Mouse (Mus musculus) stomach, embryonic 14.5 days (tissue): ENCODE results near the gene Gm20828. TPM values are rescaled to one million over a fixed set of nuclear protein-coding genes. Genes with fewer than 3 reads are reported as not detected.
"Not testable (repeated sequence)": the region's sequence is repeated elsewhere in the genome, so short reads cannot be mapped to it uniquely, and the experiment has no call there.

Source experiments
- ATAC-seq: fragments of 200-750 bp; cut with Nextera tagmentation; 2 replicates; pipeline ENCODE4 v1.8.0; 2017; ENCODE audit warnings: low read depth, moderate TSS enrichment; ENCODE audit not compliant: insufficient number of reproducible peaks, insufficient read depth, low FRiP score
- H3K27ac ChIP-seq: fragments of 300-500 bp; sonication (generic); 2 replicates; pipeline ENCODE4 v1.5.1; 2014; ENCODE audit warnings: mild to moderate bottlenecking, low read length, moderate library complexity, mixed read lengths
- H3K27me3 ChIP-seq: fragments of 300-500 bp; sonication (generic); 2 replicates; pipeline ENCODE4 v1.6.1; 2014; ENCODE audit warnings: low read length, control low read depth, mixed read lengths; ENCODE audit not compliant: control insufficient read depth, insufficient read depth
- H3K36me3 ChIP-seq: fragments of 300-500 bp; sonication (generic); 2 replicates; pipeline ENCODE4 v1.6.1; 2014; ENCODE audit warnings: mild to moderate bottlenecking, control low read depth, low read length, moderate library complexity, mixed read lengths; ENCODE audit not compliant: control insufficient read depth, insufficient read depth
- H3K4me1 ChIP-seq: fragments of 300-500 bp; sonication (generic); 2 replicates; pipeline ENCODE4 v1.6.1; 2014; ENCODE audit warnings: low read length, control low read depth, mixed read lengths; ENCODE audit not compliant: control insufficient read depth, insufficient read depth
- H3K4me2 ChIP-seq: fragments of 300-500 bp; sonication (generic); replicated peaks from 2 replicates; pipeline ENCODE4 v1.6.1; 2014; ENCODE audit warnings: low read depth, low read length, control low read depth
- H3K4me3 ChIP-seq: fragments of 300-500 bp; sonication (generic); 2 replicates; pipeline ENCODE4 v1.5.1; 2014; ENCODE audit warnings: low read depth, low read length, control low read depth
- H3K9ac ChIP-seq: fragments of 300-500 bp; sonication (generic); replicated peaks from 2 replicates; pipeline ENCODE4 v1.6.1; 2014; ENCODE audit warnings: low read depth, mild to moderate bottlenecking, control low read depth, low read length, moderate library complexity, mixed read lengths
- H3K9me3 ChIP-seq: fragments of 300-500 bp; sonication (generic); 2 replicates; pipeline ENCODE4 v1.6.1; 2016; ENCODE audit warnings: low read depth, low read length, control low read depth; ENCODE audit not compliant: control insufficient read depth
- WGBS: fragments of 180-500 bp; shearing (Covaris S2); extraction: QIAGEN DNeasy Blood & Tissue Kit; methylation state at CpG from one replicate; pipeline ENCODE4 v1.1.7; 2014; 5-methylcytosine and 5-hydroxymethylcytosine counted together
- polyA plus RNA-seq: library from polyadenylated mRNA; unstranded; fragments of >200 nt; fragmentation: Nextera tagmentation; extraction: Ambion mirVana; gene quantifications from 2 replicates; pipeline ENCODE4 v1.2.1, GENCODE M21; 2014

The Gm20828 gene
- polyA plus RNA-seq = not detected in 2 replicates

DNA sequence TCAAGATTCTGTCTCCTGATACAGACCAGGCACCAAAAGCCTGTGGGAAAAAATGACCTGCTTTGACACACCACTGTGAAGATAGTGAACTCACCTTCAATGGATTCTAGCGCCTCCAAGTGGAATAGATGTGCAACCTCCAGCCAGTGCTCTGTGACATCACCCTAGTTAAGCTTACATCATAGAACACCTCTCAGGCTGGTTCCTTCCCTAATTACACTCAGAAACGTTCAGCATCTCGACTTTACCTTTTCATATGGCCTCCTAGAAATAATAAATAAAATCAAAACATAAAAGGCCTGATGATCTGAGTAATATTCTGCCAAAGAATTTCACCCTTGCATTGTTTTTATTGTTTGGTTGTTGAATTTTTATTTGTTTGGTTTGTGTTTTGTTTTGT, at the start of gene Gm20828:
TSS of gene Gm20828 (minus strand) at position 101 of the 400 bp plus-strand sequence.
- H3K36me3 ChIP-seq, H3K4me3 ChIP-seq, ATAC-seq, H3K4me1 ChIP-seq, H3K9me3 ChIP-seq, H3K9ac ChIP-seq, H3K4me2 ChIP-seq, H3K27me3 ChIP-seq, H3K27ac ChIP-seq: not testable (repeated sequence)
- WGBS = no CpG with 5 or more reads among the region's 3 CpGs
